Mouse (Mus musculus) C2C12 (cell line): Measurements from ENCODE around the gene Actr5.

ENCODE experiments used
- CEBPB ChIP-seq: IDR thresholded peaks from one replicate; pipeline ENCODE4 v1.6.1; 2011; ENCODE audit warnings: low read depth, mild to moderate bottlenecking, control low read depth, moderate library complexity
- CTCF ChIP-seq: IDR thresholded peaks from one replicate; pipeline ENCODE4 v1.5.1; 2011; ENCODE audit not compliant: control insufficient read depth, insufficient read depth, insufficient read length
- FOSL1 ChIP-seq: IDR thresholded peaks from one replicate; pipeline ENCODE4 v1.8.0; 2011; ENCODE audit warnings: mild to moderate bottlenecking, low read length; ENCODE audit not compliant: poor library complexity, insufficient read depth, severe bottlenecking
- MAX ChIP-seq: IDR thresholded peaks from one replicate; pipeline ENCODE4 v1.6.1; 2011; ENCODE audit warnings: mild to moderate bottlenecking, control low read depth
- MYOD1 ChIP-seq: IDR thresholded peaks from one replicate; pipeline ENCODE4 v1.6.1; 2011; ENCODE audit warnings: low read depth; ENCODE audit not compliant: control insufficient read depth, insufficient read length
- MYOG ChIP-seq: IDR thresholded peaks from one replicate; pipeline ENCODE4 v1.6.1; 2011; ENCODE audit not compliant: control insufficient read depth, insufficient read length; ENCODE audit errors: extremely low read depth
- USF1 ChIP-seq: IDR thresholded peaks from one replicate; pipeline ENCODE4 v1.6.1; 2011; ENCODE audit warnings: low read depth, mild to moderate bottlenecking, control low read depth, moderate library complexity

DNA sequence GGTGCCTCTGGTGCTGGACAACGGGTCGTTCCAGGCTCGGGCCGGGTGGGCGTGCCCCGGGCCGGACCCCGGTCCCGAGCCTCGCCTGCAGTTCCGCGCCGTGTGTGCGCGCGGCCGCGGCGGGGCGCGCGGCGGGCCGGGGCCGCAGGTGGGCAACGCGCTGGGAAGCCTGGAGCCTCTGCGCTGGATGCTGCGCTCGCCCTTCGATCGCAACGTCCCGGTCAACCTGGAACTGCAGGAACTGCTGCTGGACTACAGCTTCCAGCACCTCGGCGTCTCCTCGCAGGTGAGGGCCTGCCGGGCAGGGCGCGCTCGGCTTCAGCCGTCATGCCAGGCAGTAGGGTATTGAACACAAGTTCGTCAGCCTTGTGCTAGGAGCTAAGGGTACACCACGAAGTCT lies 543 bp downstream of the Actr5 start:
- TF ChIP-seq USF1 (no peak), CEBPB (no peak), CTCF (no peak), MAX (no peak), MYOG (no peak), MYOD1 (no peak), FOSL1 (no peak)
